Mouse (Mus musculus) macrophage (primary cell): ENCODE results near the gene Khdc3. TPM values are rescaled to one million over a fixed set of nuclear protein-coding genes. Genes with fewer than 3 reads are reported as not detected.
A peak's percentile ranks its signal among the peaks of the same experiment; 100 is the strongest.
"Not testable (repeated sequence)": the region's sequence is repeated elsewhere in the genome, so short reads cannot be mapped to it uniquely, and the experiment has no call there.

ENCODE experiments used
- H3K27ac ChIP-seq: fragments of 350-480 bp; formaldehyde crosslinking; 2 replicates; pipeline ENCODE4 v1.9.0; 2021
- H3K36me3 ChIP-seq: fragments of 350-480 bp; formaldehyde crosslinking; 2 replicates; pipeline ENCODE4 v1.9.0; 2021; ENCODE audit errors: inconsistent target
- H3K4me3 ChIP-seq: fragments of 350-480 bp; formaldehyde crosslinking; 2 replicates; pipeline ENCODE4 v1.9.0; 2021; ENCODE audit errors: inconsistent target
- H3K79me2 ChIP-seq: fragments of 350-480 bp; formaldehyde crosslinking; 2 replicates; pipeline ENCODE4 v1.9.0; 2021; ENCODE audit errors: inconsistent target
- WGBS: methylation state at CpG from one replicate; pipeline ENCODE4 v1.1.7; 2026; ENCODE audit warnings: inconsistent platforms; ENCODE audit not compliant: missing documents; 5-methylcytosine and 5-hydroxymethylcytosine counted together
- polyA plus RNA-seq: library from polyadenylated mRNA; stranded (reverse); fragments of 250-400 nt; gene quantifications from 3 replicates; pipeline ENCODE4 v1.2.4, GENCODE M21; 2018; ENCODE audit warnings: inconsistent platforms
- total RNA-seq, 78 experiments: library from RNA; depleted of rRNA; stranded (reverse); fragments of 250-400 nt; gene quantifications; 1 replicate in 9 of 78; 2 replicates in 24 of 78; 3 replicates in 43 of 78; 4 replicates in 2 of 78; pipeline ENCODE4 v1.2.4; 2018; ENCODE audit warnings: inconsistent platforms in 56 of 78

Gene Khdc3
- total RNA-seq (2018; cell fraction: chromatin; rRNA removed) = under 1 TPM in 1 of 26 experiments, not detected in 25; 0.76 TPM
- not detected for total RNA-seq (2018; cell fraction: cytosol; rRNA removed)
- total RNA-seq (2018; cell fraction: nucleus; rRNA removed) = under 1 TPM in 3 of 26 experiments, not detected in 23; 0.39 to 0.60 (median 0.60) TPM
- not detected in 3 replicates for polyA plus RNA-seq

GRCm38 (mm10) chr9:73101536-73101935 lies at the start of gene Khdc3:
Gene Khdc3 (plus strand): TSS chr9:73101836.
- H3K36me3 ChIP-seq = no peaks in the 10 kb centered on the region

GRCm38 (mm10) chr9:73055441-73055911 lies 46.2 kb upstream of the Khdc3 start:
- Histone ChIP-seq H3K36me3 (no peaks in the 10 kb centered on the region), H3K4me3 (no peak overlapping the region), H3K27ac (no peak overlapping the region), H3K79me2 (peaks cover 23% of the 10 kb centered on the region; the same call in 1 of the 2 replicates)
- 83% methylated on average over 10 of the region's 10 CpGs for WGBS

More at GRCm38 (mm10) chr9:73101536-73101935, at the start of gene Khdc3:
- Histone ChIP-seq H3K79me2 (no peaks in the 10 kb centered on the region), H3K27ac (no peak within 1 kb of the TSS), H3K4me3 (no peak within 1 kb of the TSS)
- 92% methylated on average over 5 of the region's 5 CpGs for WGBS

DNA sequence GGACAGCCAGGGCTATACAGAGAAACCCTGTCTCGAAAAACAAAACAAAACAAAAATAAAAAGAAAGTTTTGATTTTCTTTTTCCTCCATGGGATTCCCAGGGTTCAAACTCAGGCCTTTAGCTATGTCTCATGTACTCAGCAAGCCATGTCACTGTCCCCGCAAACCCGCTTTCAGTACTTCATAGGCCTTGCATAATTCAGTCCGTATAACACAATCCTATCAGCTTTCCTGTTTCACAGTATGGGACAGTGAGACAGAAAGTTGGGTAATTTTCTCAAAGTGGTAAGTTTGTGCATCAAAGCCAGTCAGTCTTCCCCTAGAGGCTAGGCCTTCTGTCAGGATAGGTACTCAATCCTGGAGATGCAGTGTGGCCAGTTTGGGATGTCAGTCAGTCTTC lies 42.4 kb upstream of the Khdc3 start:
- no peaks in the 10 kb centered on the region; the same call in 1 of the 2 replicates for H3K79me2 ChIP-seq
- H3K4me3 ChIP-seq = no peak overlapping the region
- H3K36me3 ChIP-seq = no peaks in the 10 kb centered on the region
- no peak overlapping the region for H3K27ac ChIP-seq
- 87% methylated on average over 3 of the region's 4 CpGs for WGBS

DNA sequence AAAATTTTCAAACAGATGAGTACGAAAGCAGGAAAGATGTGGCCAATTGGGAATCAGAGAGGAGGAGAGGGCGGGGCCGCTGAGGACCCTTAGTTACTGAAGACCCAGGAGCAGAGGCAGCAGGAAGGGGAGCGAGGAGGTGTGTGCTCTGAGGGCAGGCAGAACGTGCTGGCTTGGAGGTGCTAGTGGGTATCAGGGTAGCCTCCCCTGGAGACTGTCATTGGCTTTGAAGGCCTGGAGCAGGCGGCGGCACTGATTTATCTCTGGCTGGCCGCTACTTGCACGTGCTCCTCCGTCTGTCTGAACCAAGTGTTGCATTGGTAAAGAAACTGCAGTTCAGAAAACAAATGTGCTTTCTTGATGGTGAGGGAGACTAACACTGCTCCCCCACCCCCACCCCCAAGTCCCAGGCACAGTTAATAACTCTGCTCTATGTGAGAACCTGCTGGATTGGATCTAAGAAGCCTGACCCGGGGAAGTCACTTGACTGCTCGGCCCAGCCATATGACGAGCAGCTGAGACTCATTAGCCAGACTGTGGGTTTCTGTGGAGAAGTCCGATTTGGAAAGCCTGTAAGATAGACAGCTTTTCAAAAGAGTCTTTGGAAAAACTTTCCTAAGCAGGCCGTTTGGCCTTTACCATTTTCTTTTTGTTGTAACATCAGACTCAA lies 37.9 kb upstream of the Khdc3 start:
- no peaks in the 10 kb centered on the region for H3K79me2 ChIP-seq
- H3K27ac ChIP-seq = no peak overlapping the region
- 93% methylated on average over 15 of the region's 15 CpGs for WGBS
- no peaks in the 10 kb centered on the region for H3K36me3 ChIP-seq
- no peak overlapping the region for H3K4me3 ChIP-seq

GRCm38 (mm10) chr9:73067086-73067485 lies 34.5 kb upstream of the Khdc3 start:
- H3K27ac ChIP-seq = no peak overlapping the region
- H3K36me3 ChIP-seq = no peaks in the 10 kb centered on the region
- no peaks in the 10 kb centered on the region for H3K79me2 ChIP-seq
- 89% methylated on average over 4 of the region's 10 CpGs for WGBS
- no peak overlapping the region for H3K4me3 ChIP-seq

DNA sequence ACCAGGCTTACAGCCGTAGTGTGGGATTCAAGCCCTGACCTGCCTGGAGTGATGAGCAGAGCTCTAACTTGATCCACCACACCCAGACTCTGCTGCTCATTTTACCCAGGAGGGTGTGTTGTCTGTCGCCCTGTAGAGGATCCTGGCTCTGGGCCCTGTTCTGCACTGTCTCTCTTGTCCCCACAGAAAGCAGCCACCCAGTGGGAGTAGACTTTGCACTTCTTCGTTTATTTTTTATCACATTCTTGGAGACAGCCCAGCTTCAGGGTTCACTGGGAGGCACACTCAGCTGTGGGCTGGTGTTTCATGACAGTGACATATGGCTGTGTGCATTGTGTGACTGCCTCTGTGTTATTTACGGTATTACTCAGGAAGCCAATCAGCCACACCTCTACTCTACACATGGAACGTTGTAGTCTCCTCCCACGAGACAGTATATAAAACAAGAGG lies 33.4 kb upstream of the Khdc3 start:
- Histone ChIP-seq H3K4me3 (no peak overlapping the region), H3K36me3 (no peaks in the 10 kb centered on the region), H3K27ac (no peak overlapping the region), H3K79me2 (no peaks in the 10 kb centered on the region)
- WGBS = 43% methylated on average over 6 of the region's 6 CpGs

GRCm38 (mm10) chr9:73068688-73069087 lies 32.9 kb upstream of the Khdc3 start:
- Histone ChIP-seq H3K36me3 (no peaks in the 10 kb centered on the region), H3K79me2 (no peaks in the 10 kb centered on the region), H3K27ac (no peak overlapping the region), H3K4me3 (no peak overlapping the region)
- 35% methylated on average over 6 of the region's 6 CpGs for WGBS

GRCm38 (mm10) chr9:73070971-73071659 lies 30.5 kb upstream of the Khdc3 start:
- peak overlapping the region; percentile 19; the same call in 1 of the 2 replicates for H3K27ac ChIP-seq
- H3K4me3 ChIP-seq = no peak overlapping the region
- H3K79me2 ChIP-seq = no peaks in the 10 kb centered on the region
- 34% methylated on average over 10 of the region's 10 CpGs for WGBS
- no peaks in the 10 kb centered on the region for H3K36me3 ChIP-seq

DNA sequence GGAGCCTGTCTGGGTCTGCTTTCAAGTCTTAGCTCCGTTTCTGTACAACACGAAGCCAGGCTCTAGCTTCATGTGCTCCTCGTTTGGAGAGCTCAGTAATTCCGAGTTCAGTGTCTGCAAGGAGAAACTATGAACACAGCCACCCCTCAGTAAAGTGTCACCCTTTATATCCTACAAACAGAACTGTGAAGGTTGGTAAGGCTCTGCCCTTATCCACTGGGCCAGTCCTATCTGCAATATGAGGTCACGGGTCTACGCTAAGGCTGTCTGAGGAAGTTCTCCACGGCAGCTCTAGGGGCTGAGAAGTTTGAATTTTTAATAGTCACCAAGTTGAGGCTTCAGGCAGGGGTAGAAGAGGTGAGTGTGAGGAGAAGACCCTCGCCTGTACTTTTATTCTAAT lies 29.2 kb upstream of the Khdc3 start:
- Histone ChIP-seq H3K36me3 (no peaks in the 10 kb centered on the region), H3K27ac (no peak overlapping the region), H3K79me2 (no peaks in the 10 kb centered on the region), H3K4me3 (no peak overlapping the region)
- WGBS = 74% methylated on average over 8 of the region's 8 CpGs

DNA sequence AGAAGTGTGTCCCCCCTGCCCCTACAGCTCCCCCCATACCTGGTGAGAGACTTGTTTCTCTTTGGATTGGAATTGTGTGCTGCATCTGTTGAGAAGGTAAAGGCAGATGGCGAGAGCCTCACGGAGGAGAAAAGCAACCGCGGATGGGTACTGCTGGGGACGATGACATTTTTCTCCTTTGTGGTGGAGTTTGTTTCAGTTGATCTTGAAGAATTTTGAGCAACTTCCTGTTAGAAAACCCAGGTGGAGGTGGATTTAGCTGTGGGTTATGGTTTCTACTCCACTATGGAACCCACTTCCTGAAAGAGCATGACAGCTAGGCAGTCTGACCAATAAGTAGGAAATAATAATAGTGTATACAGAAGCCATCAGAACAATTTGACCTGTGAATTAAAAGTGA lies 28.5 kb upstream of the Khdc3 start:
- no peak overlapping the region for H3K27ac ChIP-seq
- H3K4me3 ChIP-seq = no peak overlapping the region
- H3K79me2 ChIP-seq = no peaks in the 10 kb centered on the region
- no peaks in the 10 kb centered on the region for H3K36me3 ChIP-seq
- WGBS = 13% methylated on average over 5 of the region's 5 CpGs

- not testable (repeated sequence) for H3K4me3 ChIP-seq, H3K79me2 ChIP-seq, H3K36me3 ChIP-seq, H3K27ac ChIP-seq
- WGBS = 92% methylated on average over 4 of the region's 12 CpGs
Observed at GRCm38 (mm10) chr9:73079349-73079748, 22.3 kb upstream of the Khdc3 start.

DNA sequence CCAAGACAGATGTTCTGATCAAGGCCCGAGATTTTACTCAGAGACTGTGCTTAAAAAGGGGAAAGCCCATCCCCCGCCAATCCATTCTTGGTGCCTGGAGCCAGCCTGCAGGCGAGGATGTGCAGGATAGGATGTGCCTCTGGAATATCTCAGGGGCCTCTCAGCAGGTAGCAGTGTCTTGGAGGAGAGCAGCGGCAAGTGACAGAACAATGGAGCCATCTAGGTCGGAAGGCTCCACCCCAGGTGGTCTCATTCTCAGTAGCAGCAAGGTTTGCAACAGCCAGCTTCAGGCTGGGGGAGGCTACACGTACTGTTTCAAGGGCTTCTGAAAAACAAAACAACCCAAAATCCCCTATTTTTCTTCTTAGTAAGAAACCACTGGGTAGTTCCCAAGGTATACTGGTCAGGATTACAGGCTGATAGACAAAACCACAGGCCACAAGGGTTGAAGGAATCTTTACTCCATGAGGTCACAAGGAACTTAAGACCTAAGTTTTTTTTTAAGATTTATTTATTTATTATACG lies 21.8 kb upstream of the Khdc3 start:
- WGBS = 86% methylated on average over 7 of the region's 7 CpGs
- Histone ChIP-seq H3K79me2 (no peaks in the 10 kb centered on the region), H3K36me3 (no peaks in the 10 kb centered on the region), H3K4me3 (no peak overlapping the region), H3K27ac (no peak overlapping the region)

- WGBS = 100% methylated on average over 8 of the region's 8 CpGs
- no peak overlapping the region for H3K27ac ChIP-seq
- H3K36me3 ChIP-seq = no peaks in the 10 kb centered on the region
- H3K79me2 ChIP-seq = no peaks in the 10 kb centered on the region
- H3K4me3 ChIP-seq = no peak overlapping the region
Observed at GRCm38 (mm10) chr9:73082291-73083000, 19.2 kb upstream of the Khdc3 start.

DNA sequence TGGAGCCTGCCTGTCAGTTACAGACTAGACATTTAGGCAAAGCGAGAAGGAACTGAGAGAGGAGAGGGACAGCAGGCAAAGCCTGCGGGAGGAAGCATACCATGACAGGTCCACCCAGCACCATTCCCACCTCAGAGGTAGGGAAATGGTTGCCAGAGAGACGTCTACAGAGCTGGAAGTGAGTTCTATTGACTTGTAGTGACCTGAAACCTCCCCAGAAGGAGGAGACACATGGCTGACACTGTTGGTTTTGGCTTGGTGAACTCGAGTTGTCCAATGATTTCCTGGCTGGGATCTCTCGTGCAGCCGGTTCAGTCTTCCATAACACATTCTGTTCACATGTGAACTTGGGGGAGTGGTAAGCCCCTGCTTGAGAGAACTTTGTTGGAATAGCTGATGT lies 17.7 kb upstream of the Khdc3 start:
- Histone ChIP-seq H3K36me3 (no peaks in the 10 kb centered on the region), H3K79me2 (no peaks in the 10 kb centered on the region), H3K4me3 (no peak overlapping the region), H3K27ac (no peak overlapping the region)
- WGBS = 64% methylated on average over 6 of the region's 6 CpGs
